Mouse (Mus musculus) ES-Bruce4 (cell line): ENCODE data around the gene Ndufaf2.

ENCODE experiments used
- CTCF ChIP-seq: IDR thresholded peaks from one replicate; pipeline ENCODE4 v1.8.1; 2011; ENCODE audit warnings: low read depth, low read length
- POLR2A ChIP-seq: IDR thresholded peaks from one replicate; pipeline ENCODE4 v1.8.1; 2011; ENCODE audit warnings: low read length; ENCODE audit not compliant: insufficient read depth

DNA sequence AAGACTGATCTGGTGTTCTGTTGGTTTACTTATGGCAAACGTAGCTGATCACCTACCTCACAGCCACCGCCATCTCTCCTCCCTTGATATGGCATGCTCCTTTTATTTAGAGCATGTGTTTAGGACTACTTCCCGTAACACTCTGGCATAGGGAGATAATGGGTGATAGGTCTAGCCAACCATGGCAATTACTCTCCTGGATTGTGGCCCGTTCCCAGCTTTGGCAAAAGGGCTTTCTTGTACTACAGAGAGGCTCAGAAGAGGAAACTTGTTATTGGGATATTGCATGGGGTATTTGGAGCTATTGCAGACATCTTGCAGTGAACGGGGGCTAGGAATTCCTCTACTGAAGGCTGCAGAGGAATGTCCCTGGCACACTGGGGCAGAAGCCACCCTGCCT lies 197.9 kb downstream of the Ndufaf2 start:
- TF ChIP-seq CTCF = no peak
- TF ChIP-seq POLR2A = no peak
